Mouse (Mus musculus): ENCODE measurements at regions not wholly inside any gene's neighbourhood (a gene's known extent, or its start where the extent isn't known, plus 50 kb on each side); places are given as distances from the start of the nearest gene placed in this dataset.

- 80% methylated on average over 5 of the region's 5 CpGs for WGBS
- no peak overlapping the region for H3K4me2 ChIP-seq (ENCODE audit: low read length)
- no peaks in the 10 kb centered on the region for H3K36me3 ChIP-seq (ENCODE audit: control insufficient read depth, insufficient read depth, low read length)
- H3K4me1 ChIP-seq (ENCODE audit: control insufficient read depth, insufficient read depth, low read length), result no peaks in the 10 kb centered on the region
- no peak overlapping the region for H3K27ac ChIP-seq (replicated peaks; ENCODE audit: low read depth, low read length)
- no peak overlapping the region for H3K4me3 ChIP-seq (replicated peaks; ENCODE audit: low read depth, low read length)
- H3K27me3 ChIP-seq (ENCODE audit: control insufficient read depth, insufficient read depth, low read length), result no peaks in the 10 kb centered on the region
- ATAC-seq (ENCODE audit: low FRiP score, low TSS enrichment) (no peak), DNase-seq (no peak)
- no peaks in the 10 kb centered on the region for H3K9me3 ChIP-seq (ENCODE audit: control insufficient read depth, low read length)
- no peak overlapping the region for H3K9ac ChIP-seq (replicated peaks; ENCODE audit: low read length)
These were observed 67.5 kb upstream of the Crhr1 start for GRCm38 (mm10) chr11:104065181-104065580.

- DNase-seq (no peak), ATAC-seq (ENCODE audit: low FRiP score, low TSS enrichment) (no peak)
- Histone ChIP-seq H3K4me1 (ENCODE audit: control insufficient read depth, insufficient read depth, low read length) (no peaks in the 10 kb centered on the region), H3K9me3 (ENCODE audit: control insufficient read depth, low read length) (no peaks in the 10 kb centered on the region), H3K4me2 (ENCODE audit: low read length) (no peak overlapping the region), H3K27ac (replicated peaks; ENCODE audit: low read depth, low read length) (no peak overlapping the region), H3K27me3 (ENCODE audit: control insufficient read depth, insufficient read depth, low read length) (no peaks in the 10 kb centered on the region), H3K9ac (replicated peaks; ENCODE audit: low read length) (no peak overlapping the region), H3K36me3 (ENCODE audit: control insufficient read depth, insufficient read depth, low read length) (no peaks in the 10 kb centered on the region), H3K4me3 (replicated peaks; ENCODE audit: low read depth, low read length) (no peak overlapping the region)
- WGBS, result 93% methylated on average over 38 of the region's 38 CpGs
These were observed 60.0 kb upstream of the Crhr1 start for GRCm38 (mm10) chr11:104072591-104073183.

- H3K4me1 ChIP-seq (ENCODE audit: control insufficient read depth, insufficient read depth, low read length), result no peaks in the 10 kb centered on the region
- H3K27me3 ChIP-seq (ENCODE audit: control insufficient read depth, insufficient read depth, low read length), result no peaks in the 10 kb centered on the region
- 84% methylated on average over 1 of the region's 1 CpGs for WGBS
- H3K4me2 ChIP-seq (ENCODE audit: low read length), result no peak overlapping the region
- ATAC-seq (ENCODE audit: low FRiP score, low TSS enrichment) (no peak), DNase-seq (no peak)
- H3K9ac ChIP-seq (replicated peaks; ENCODE audit: low read length), result no peak overlapping the region
- no peaks in the 10 kb centered on the region for H3K9me3 ChIP-seq (ENCODE audit: control insufficient read depth, low read length)
- H3K36me3 ChIP-seq (ENCODE audit: control insufficient read depth, insufficient read depth, low read length), result no peaks in the 10 kb centered on the region
- no peak overlapping the region for H3K27ac ChIP-seq (replicated peaks; ENCODE audit: low read depth, low read length)
- H3K4me3 ChIP-seq (replicated peaks; ENCODE audit: low read depth, low read length), result no peak overlapping the region
These were observed 57.9 kb upstream of the Crhr1 start for GRCm38 (mm10) chr11:104074763-104075162.

- no peaks in the 10 kb centered on the region for H3K9me3 ChIP-seq (ENCODE audit: control insufficient read depth, low read length)
- no peak overlapping the region for H3K4me3 ChIP-seq (replicated peaks; ENCODE audit: low read depth, low read length)
- DNase-seq, result no peak
- 69% methylated on average over 10 of the region's 10 CpGs for WGBS
- no peak for ATAC-seq (ENCODE audit: low FRiP score, low TSS enrichment)
- no peak overlapping the region for H3K4me2 ChIP-seq (ENCODE audit: low read length)
- no peaks in the 10 kb centered on the region for H3K27me3 ChIP-seq (ENCODE audit: control insufficient read depth, insufficient read depth, low read length)
- no peaks in the 10 kb centered on the region for H3K4me1 ChIP-seq (ENCODE audit: control insufficient read depth, insufficient read depth, low read length)
- no peak overlapping the region for H3K27ac ChIP-seq (replicated peaks; ENCODE audit: low read depth, low read length)
- no peak overlapping the region for H3K9ac ChIP-seq (replicated peaks; ENCODE audit: low read length)
- H3K36me3 ChIP-seq (ENCODE audit: control insufficient read depth, insufficient read depth, low read length), result no peaks in the 10 kb centered on the region
These were observed 57.3 kb upstream of the Crhr1 start for GRCm38 (mm10) chr11:104075394-104075793.

GRCm38 (mm10) chr11:104082083-104082482 lies 50.6 kb upstream of the Crhr1 start:
- whole genome bisulfite sequencing, result 75% methylated on average over 3 of the region's 3 CpGs

More at GRCm38 (mm10) chr11:104082083-104082482, 50.6 kb upstream of the Crhr1 start:
- Histone ChIP-seq H3K9ac (replicated peaks; ENCODE audit: low read length) (no peak overlapping the region), H3K27ac (replicated peaks; ENCODE audit: low read depth, low read length) (no peak overlapping the region), H3K4me1 (ENCODE audit: control insufficient read depth, insufficient read depth, low read length) (no peaks in the 10 kb centered on the region), H3K9me3 (ENCODE audit: control insufficient read depth, low read length) (no peaks in the 10 kb centered on the region), H3K4me2 (ENCODE audit: low read length) (no peak overlapping the region), H3K27me3 (ENCODE audit: control insufficient read depth, insufficient read depth, low read length) (no peaks in the 10 kb centered on the region), H3K36me3 (ENCODE audit: control insufficient read depth, insufficient read depth, low read length) (no peaks in the 10 kb centered on the region), H3K4me3 (replicated peaks; ENCODE audit: low read depth, low read length) (no peak overlapping the region)
- DNase-seq (no peak), ATAC-seq (ENCODE audit: low FRiP score, low TSS enrichment) (no peak)

Measured in midbrain, embryonic 14.5 days (tissue).